Mouse (Mus musculus): ENCODE results near the gene Nfia.

- no peak for TF ChIP-seq CTCF (IDR thresholded peaks at IDR 0.05; ENCODE audit: insufficient read depth, low read depth, low read length)
- no peak for TF ChIP-seq POLR2A (IDR thresholded peaks at IDR 0.05; ENCODE audit: insufficient read depth, low read depth, low read length)
Measured at GRCm38 (mm10) chr4:97880120-97881055, 107.9 kb downstream of the Nfia start.
